ENCODE assay signal across 8 mouse cellular contexts in the genomic region with DNA sequence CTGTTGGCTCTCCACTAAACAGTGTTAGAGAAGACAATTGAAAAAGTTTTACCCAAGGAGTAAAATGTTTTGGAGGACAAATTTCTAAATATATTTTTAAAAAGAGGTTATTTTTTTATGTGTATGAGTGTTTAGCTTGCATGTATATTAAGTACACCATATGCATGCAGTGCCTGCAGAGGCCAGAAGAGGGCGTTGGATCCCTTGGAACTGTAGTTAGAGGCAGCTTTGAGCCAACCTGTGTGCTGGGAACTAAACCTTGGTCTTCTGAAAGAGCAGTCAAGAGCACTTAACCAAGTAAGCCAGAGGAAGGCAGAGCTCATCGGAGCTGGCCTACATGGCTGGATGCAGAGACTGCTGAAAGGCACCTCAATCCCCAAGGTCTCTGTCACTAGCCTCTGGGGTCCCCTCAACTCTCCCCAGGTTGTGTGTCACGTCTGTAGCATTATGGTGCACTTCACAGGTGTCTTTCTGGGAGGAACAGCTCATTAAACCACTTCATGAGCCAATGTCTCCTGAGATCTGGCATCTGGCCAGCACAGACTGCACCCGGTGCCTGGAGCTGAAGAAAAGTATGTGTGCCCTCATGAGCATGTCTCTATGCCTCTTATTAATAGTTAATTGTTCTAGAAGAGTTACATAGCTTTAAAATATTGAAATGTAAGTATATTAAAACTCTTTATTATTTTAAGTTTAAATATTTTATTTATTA.
A peak's percentile ranks its signal among the peaks of the same experiment; 100 is the strongest.
DNase-seq lines count a peak whose midpoint lies in the region; ATAC-seq and TF ChIP-seq lines count a peak whose summit lies in the region.
"Had no signal": no experiment of that assay in that cellular context is flagged by ENCODE, and none has a peak within 500 bp of the region (broad histone marks: within the 10 kb centered on the region; RNA-seq: fewer than 3 reads in every experiment).

No protein-coding gene starts in this region.

- H3K9ac ChIP-seq in liver, postnatal 0 days (replicated peaks), result no peak overlapping the region
- no peak overlapping the region for H3K9ac ChIP-seq in liver, embryonic 12.5 days

- intact Hi-C loops in gastrocnemius, adult 2 months (cut with DNase I), result no loop called here
- intact Hi-C loops in gastrocnemius, postnatal 36 days (cut with DNase I), result no loop called here

- no peak for ATAC-seq in liver, postnatal 0 days
- ATAC-seq in liver, embryonic 12.5 days, result no peak

- no peak for DNase-seq in gastrocnemius, adult 2 months
- DNase-seq in gastrocnemius, postnatal 36 days, result no peak
- no peak for DNase-seq in liver, postnatal 0 days
- peak; percentile 54 for DNase-seq in ES-CJ7 (ENCODE audit: low read depth, low spot score)
- peak; percentile 39 for DNase-seq in brain, adult 2 months (ENCODE audit: low read depth, low spot score)
- no peak for DNase-seq in heart, postnatal 4 days
- DNase-seq: heart, postnatal 10 days had no signal

- H3K4me3 ChIP-seq in gastrocnemius, adult 2 months, result no peak overlapping the region
- no peak overlapping the region for H3K4me3 ChIP-seq in liver, postnatal 0 days (ENCODE audit: low read depth, low read length)
- no peak overlapping the region for H3K4me3 ChIP-seq in liver, embryonic 12.5 days

- H3K4me2 ChIP-seq in liver, postnatal 0 days (ENCODE audit: low read depth, low read length), result no peak overlapping the region
- no peak overlapping the region for H3K4me2 ChIP-seq in liver, embryonic 12.5 days

- no peaks in the 10 kb centered on the region for H3K9me3 ChIP-seq in liver, postnatal 0 days (ENCODE audit: low read length)
- H3K9me3 ChIP-seq in liver, embryonic 12.5 days (replicated peaks), result no peaks in the 10 kb centered on the region

- WGBS in liver, postnatal 0 days (ENCODE audit: insufficient replicate concordance), result 50% methylated on average over 4 of the region's 4 CpGs
- 45% methylated on average over 4 of the region's 4 CpGs for WGBS in liver, embryonic 12.5 days (ENCODE audit: insufficient replicate concordance)

- H3K27ac ChIP-seq in gastrocnemius, adult 2 months, result no peak overlapping the region
- no peak overlapping the region for H3K27ac ChIP-seq in liver, postnatal 0 days (ENCODE audit: low read depth)
- no peak overlapping the region for H3K27ac ChIP-seq in liver, embryonic 12.5 days

- H3K4me1 ChIP-seq in liver, postnatal 0 days (ENCODE audit: insufficient read depth), result no peaks in the 10 kb centered on the region
- no peaks in the 10 kb centered on the region for H3K4me1 ChIP-seq in liver, embryonic 12.5 days

- no peak for TF ChIP-seq EP300 in liver, postnatal 0 days (IDR thresholded peaks at IDR 0.05; ENCODE audit: low read depth)

- no peaks in the 10 kb centered on the region for H3K36me3 ChIP-seq in liver, postnatal 0 days (replicated peaks; ENCODE audit: insufficient read depth, low read length)
- H3K36me3 ChIP-seq in liver, embryonic 12.5 days, result no peaks in the 10 kb centered on the region

- TF ChIP-seq CTCF in gastrocnemius, adult 2 months (IDR thresholded peaks at IDR 0.05), result peak; percentile 14; the same call in 1 of the 2 replicates
- peak; percentile 26; the same call in 1 of the 2 replicates for TF ChIP-seq CTCF in liver, postnatal 0 days (IDR thresholded peaks at IDR 0.05; ENCODE audit: low read depth)

- H3K27me3 ChIP-seq in liver, postnatal 0 days (ENCODE audit: insufficient read depth, low read length), result no peaks in the 10 kb centered on the region
- H3K27me3 ChIP-seq in liver, embryonic 12.5 days (replicated peaks), result 0 out of 2 replicates have a peak, but pooled peaks cover 4% of the 10 kb centered on the region

Comparison
In these comparisons a context has a peak if more than half of its experiments do, and no peak if none do; other contexts are left out.
1. DNase-seq: peak in ES-CJ7 (single experiment) and brain, adult 2 months (single experiment); none in gastrocnemius, adult 2 months (single experiment), gastrocnemius, postnatal 36 days (0 of 2), liver, postnatal 0 days (single experiment) and heart, postnatal 4 days (single experiment).